Mouse (Mus musculus): Measurements from ENCODE around the gene Shoc2.

GRCm38 (mm10) chr19:54046684-54047070 is 102.6 kb downstream of the Shoc2 start:
- TF ChIP-seq CTCF (IDR thresholded peaks at IDR 0.05; ENCODE audit: extremely low read depth, insufficient read depth, low read length): no peak
- TF ChIP-seq POLR2A (IDR thresholded peaks at IDR 0.05; ENCODE audit: extremely low read depth, insufficient read depth, low read length): no peak

Data from cortical plate, adult 2 months (tissue).